Mouse (Mus musculus) heart, postnatal 0 days (tissue): ENCODE results near the gene Bcl3. TPM values are rescaled to one million over a fixed set of nuclear protein-coding genes. Genes with fewer than 3 reads are reported as not detected.

Experiments used
- ATAC-seq: fragments of 200-750 bp; cut with Nextera tagmentation; 2 replicates; pipeline ENCODE4 v1.8.0; 2017; ENCODE audit warnings: low read depth, moderate number of reproducible peaks, moderate library complexity; ENCODE audit not compliant: insufficient read depth
- DNase-seq: peaks from one replicate; pipeline ENCODE4 v3.0.0-alpha.2; 2016; ENCODE audit warnings: low spot score
- H3K27ac ChIP-seq: fragments of 300-500 bp; sonication (generic); 2 replicates; pipeline ENCODE4 v1.5.1; 2014; ENCODE audit warnings: low read depth, mild to moderate bottlenecking
- H3K27me3 ChIP-seq: fragments of 300-500 bp; sonication (generic); 2 replicates; pipeline ENCODE4 v1.6.1; 2014; ENCODE audit warnings: low read length, mixed read lengths; ENCODE audit not compliant: control insufficient read depth, insufficient read depth
- H3K36me3 ChIP-seq: fragments of 300-500 bp; sonication (generic); replicated peaks from 2 replicates; pipeline ENCODE4 v1.6.1; 2014; ENCODE audit warnings: low read length, mixed read lengths; ENCODE audit not compliant: control insufficient read depth, insufficient read depth
- H3K4me1 ChIP-seq: fragments of 300-500 bp; sonication (generic); 2 replicates; pipeline ENCODE4 v1.6.1; 2014; ENCODE audit warnings: antibody characterized with exemption; ENCODE audit not compliant: control insufficient read depth, insufficient read depth
- H3K4me2 ChIP-seq: fragments of 300-500 bp; sonication (generic); 2 replicates; pipeline ENCODE4 v1.6.1; 2014; ENCODE audit warnings: low read depth, mild to moderate bottlenecking, low read length, moderate library complexity
- H3K4me3 ChIP-seq: fragments of 300-500 bp; sonication (generic); 2 replicates; pipeline ENCODE4 v1.5.1; 2014; ENCODE audit warnings: low read depth, low read length
- H3K9ac ChIP-seq: fragments of 300-500 bp; sonication (generic); replicated peaks from 2 replicates; pipeline ENCODE4 v1.6.1; 2014; ENCODE audit warnings: low read depth, low read length, mixed read lengths
- H3K9me3 ChIP-seq: fragments of 300-500 bp; sonication (generic); replicated peaks from 2 replicates; pipeline ENCODE4 v1.6.1; 2016; ENCODE audit warnings: low read length; ENCODE audit not compliant: control insufficient read depth
- CTCF ChIP-seq: IDR thresholded peaks from 2 replicates; pipeline ENCODE4 v1.5.1; 2016; ENCODE audit warnings: antibody characterized with exemption, control low read depth, low read depth
- EP300 ChIP-seq: IDR thresholded peaks from 2 replicates; pipeline ENCODE4 v1.6.1; 2016; ENCODE audit warnings: antibody characterized with exemption, low read depth
- WGBS: fragments of 180-500 bp; shearing (Covaris S2); extraction: QIAGEN DNeasy Blood & Tissue Kit; methylation state at CpG from one replicate; pipeline ENCODE4 v1.1.7; 2014; 5-methylcytosine and 5-hydroxymethylcytosine counted together
- polyA plus RNA-seq: library from polyadenylated mRNA; unstranded; fragments of >200 nt; fragmentation: Nextera tagmentation; extraction: Ambion mirVana; gene quantifications from 2 replicates; pipeline ENCODE4 v1.2.1, GENCODE M21; 2015
- total RNA-seq: library from RNA; depleted of rRNA; stranded (reverse); fragments of >200 nt; gene quantifications from 2 replicates; pipeline ENCODE4 v1.2.3, GENCODE M21; 2014; ENCODE audit warnings: low replicate concordance

Bcl3 gene
- total and polyA plus RNA-seq, 2 experiments from 2014 or later = 1.6 to 6.7 TPM

- Histone ChIP-seq H3K27me3 (no peaks in the 10 kb centered on the region), H3K4me2 (no peak overlapping the region), H3K4me1 (0 out of 2 replicates have a peak, but pooled peaks cover 4% of the 10 kb centered on the region), H3K9ac (no peak overlapping the region), H3K4me3 (no peak overlapping the region), H3K27ac (no peak overlapping the region), H3K9me3 (no peaks in the 10 kb centered on the region), H3K36me3 (no peaks in the 10 kb centered on the region)
- no peak for ATAC-seq
- TF ChIP-seq CTCF = no peak
- no peak for TF ChIP-seq EP300
- WGBS = 83% methylated on average over 7 of the region's 7 CpGs
- no peak for DNase-seq
Measured at GRCm38 (mm10) chr7:19781741-19782140, 40.8 kb downstream of the Bcl3 start.

- TF ChIP-seq CTCF (no peak), EP300 (no peak)
Measured at GRCm38 (mm10) chr7:19779903-19780302, 42.7 kb downstream of the Bcl3 start.

GRCm38 (mm10) chr7:19778645-19779044 lies 43.9 kb downstream of the Bcl3 start:
- 86% methylated on average over 8 of the region's 8 CpGs for WGBS
- no peak overlapping the region for H3K4me2 ChIP-seq
- TF ChIP-seq EP300 (no peak), CTCF (no peak)

More at GRCm38 (mm10) chr7:19779903-19780302, 42.7 kb downstream of the Bcl3 start:
- H3K9ac ChIP-seq = no peak overlapping the region
- H3K4me3 ChIP-seq = no peak overlapping the region
- no peak for DNase-seq
- 0 out of 2 replicates have a peak, but pooled peaks cover 4% of the 10 kb centered on the region for H3K4me1 ChIP-seq
- H3K9me3 ChIP-seq = no peaks in the 10 kb centered on the region
- WGBS = 80% methylated on average over 4 of the region's 4 CpGs
- H3K27me3 ChIP-seq = no peaks in the 10 kb centered on the region
- ATAC-seq = no peak
- H3K27ac ChIP-seq = no peak overlapping the region
- H3K36me3 ChIP-seq = no peaks in the 10 kb centered on the region
- no peak overlapping the region for H3K4me2 ChIP-seq

DNA sequence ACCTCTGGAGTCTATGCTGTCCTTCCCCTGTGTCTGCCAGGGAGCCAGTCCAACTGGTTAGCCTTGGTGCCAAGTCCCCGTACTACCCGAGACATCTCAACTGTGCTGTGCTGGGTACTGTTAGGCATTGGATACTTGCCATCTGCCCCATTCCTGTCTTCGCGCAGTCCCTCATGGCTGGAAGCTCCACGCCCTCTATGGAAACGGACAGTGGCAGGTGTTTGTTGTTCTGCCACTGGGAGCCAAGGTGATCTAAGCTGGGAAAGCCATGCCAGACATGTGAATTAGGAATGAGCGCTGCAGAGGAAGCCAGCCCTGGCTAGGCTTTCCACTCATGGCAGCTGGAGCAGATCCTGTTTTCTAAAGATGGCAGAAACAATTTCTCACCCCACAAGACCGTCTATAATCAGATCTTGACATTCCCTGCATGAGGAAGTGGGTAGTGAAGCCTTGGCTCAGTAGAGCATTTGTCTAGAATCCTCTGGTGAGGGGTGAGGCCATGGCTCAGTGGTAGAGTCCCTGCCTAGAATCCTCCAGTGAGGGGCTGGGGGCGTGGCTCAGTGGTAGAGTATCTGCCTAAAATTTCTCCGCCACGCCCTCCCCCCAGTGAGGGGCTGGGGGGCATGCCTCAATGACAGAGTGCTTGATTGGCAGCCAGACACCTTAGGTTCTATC lies 45.4 kb downstream of the Bcl3 start:
- peak; percentile 87 for ATAC-seq
- Histone ChIP-seq H3K9me3 (no peaks in the 10 kb centered on the region), H3K27ac (peak overlapping the region; percentile 33), H3K27me3 (no peaks in the 10 kb centered on the region), H3K4me1 (no peaks in the 10 kb centered on the region), H3K4me2 (no peak overlapping the region), H3K9ac (no peak overlapping the region), H3K36me3 (no peaks in the 10 kb centered on the region), H3K4me3 (no peak overlapping the region)
- TF ChIP-seq EP300 = no peak
- TF ChIP-seq CTCF = no peak
- peak; percentile 57 for DNase-seq
- WGBS = 52% methylated on average over 11 of the region's 11 CpGs

More at GRCm38 (mm10) chr7:19778645-19779044, 43.9 kb downstream of the Bcl3 start:
- Histone ChIP-seq H3K36me3 (no peaks in the 10 kb centered on the region), H3K9ac (no peak overlapping the region), H3K4me3 (no peak overlapping the region), H3K27ac (no peak overlapping the region), H3K27me3 (no peaks in the 10 kb centered on the region), H3K9me3 (no peaks in the 10 kb centered on the region), H3K4me1 (0 out of 2 replicates have a peak, but pooled peaks cover 2% of the 10 kb centered on the region)
- ATAC-seq = no peak
- DNase-seq = no peak

DNA sequence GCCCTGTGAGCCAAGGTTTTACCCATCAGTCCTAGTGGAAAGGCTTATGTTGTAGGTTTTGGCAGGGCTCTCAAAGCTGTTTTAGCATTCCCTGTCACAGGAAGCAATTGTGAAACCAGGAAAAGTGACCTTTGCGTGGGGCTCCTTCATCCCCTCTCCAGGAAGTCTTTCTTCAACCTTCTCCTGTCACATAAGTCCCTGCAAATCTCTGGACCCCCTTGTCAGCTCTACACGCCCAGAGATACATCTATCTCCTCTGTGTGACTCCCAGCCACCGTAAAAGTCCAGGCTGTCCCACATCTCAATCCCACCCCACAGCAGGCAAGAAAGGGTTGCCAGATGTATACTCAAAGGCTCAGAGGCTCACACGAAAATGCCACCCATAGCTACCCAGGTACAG lies 50.9 kb downstream of the Bcl3 start:
- Histone ChIP-seq H3K9ac (no peak overlapping the region), H3K4me1 (peaks cover 23% of the 10 kb centered on the region), H3K36me3 (peaks cover 8% of the 10 kb centered on the region; the same call in 1 of the 2 replicates), H3K27ac (no peak overlapping the region), H3K4me2 (no peak overlapping the region), H3K9me3 (no peaks in the 10 kb centered on the region), H3K4me3 (no peak overlapping the region), H3K27me3 (no peaks in the 10 kb centered on the region)
- no peak for ATAC-seq
- no peak for DNase-seq
- 68% methylated on average over 4 of the region's 4 CpGs for WGBS
- no peak for TF ChIP-seq CTCF
- no peak for TF ChIP-seq EP300

DNA sequence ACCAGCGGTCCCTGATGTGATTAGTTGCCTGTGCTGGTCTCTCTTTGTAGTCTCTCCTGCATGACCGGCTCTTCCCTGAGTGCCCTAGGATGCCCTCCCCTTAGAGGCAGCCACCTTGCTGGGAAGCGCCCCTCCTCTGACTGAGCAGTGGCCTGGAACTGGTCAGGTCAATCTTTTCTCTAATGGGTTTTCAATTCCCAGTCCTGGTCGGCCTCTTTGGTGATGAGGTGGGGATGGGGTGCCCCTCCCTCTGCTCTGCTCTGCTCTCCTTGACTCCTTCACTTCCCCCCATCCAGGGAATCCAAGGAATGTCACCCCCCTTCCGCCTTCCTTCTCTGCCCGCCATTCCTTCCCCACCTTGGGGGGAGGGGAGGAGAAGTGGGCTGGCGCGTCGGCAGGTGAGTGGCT lies 51.6 kb downstream of the Bcl3 start, which contains the start of gene Bcam:
Gene Bcam, minus strand, starts transcription at position 33 of the 408 bp plus-strand sequence.
- Histone ChIP-seq H3K4me2 (peak within 1 kb of the TSS; percentile 93), H3K36me3 (peaks cover 12% of the 10 kb centered on the region; the same call in 1 of the 2 replicates), H3K4me3 (peak within 1 kb of the TSS; percentile 80), H3K9me3 (no peaks in the 10 kb centered on the region), H3K4me1 (peaks cover 23% of the 10 kb centered on the region), H3K27me3 (no peaks in the 10 kb centered on the region), H3K9ac (peak within 1 kb of the TSS; percentile 90), H3K27ac (peak within 1 kb of the TSS; percentile 87)
- DNase-seq = no peak
- ATAC-seq = no peak
- WGBS = 9% methylated on average over 8 of the region's 9 CpGs
- no peak for TF ChIP-seq EP300
- no peak for TF ChIP-seq CTCF
